Mouse (Mus musculus): ENCODE results near the gene Rpn1.

Rpn1 gene

DNA sequence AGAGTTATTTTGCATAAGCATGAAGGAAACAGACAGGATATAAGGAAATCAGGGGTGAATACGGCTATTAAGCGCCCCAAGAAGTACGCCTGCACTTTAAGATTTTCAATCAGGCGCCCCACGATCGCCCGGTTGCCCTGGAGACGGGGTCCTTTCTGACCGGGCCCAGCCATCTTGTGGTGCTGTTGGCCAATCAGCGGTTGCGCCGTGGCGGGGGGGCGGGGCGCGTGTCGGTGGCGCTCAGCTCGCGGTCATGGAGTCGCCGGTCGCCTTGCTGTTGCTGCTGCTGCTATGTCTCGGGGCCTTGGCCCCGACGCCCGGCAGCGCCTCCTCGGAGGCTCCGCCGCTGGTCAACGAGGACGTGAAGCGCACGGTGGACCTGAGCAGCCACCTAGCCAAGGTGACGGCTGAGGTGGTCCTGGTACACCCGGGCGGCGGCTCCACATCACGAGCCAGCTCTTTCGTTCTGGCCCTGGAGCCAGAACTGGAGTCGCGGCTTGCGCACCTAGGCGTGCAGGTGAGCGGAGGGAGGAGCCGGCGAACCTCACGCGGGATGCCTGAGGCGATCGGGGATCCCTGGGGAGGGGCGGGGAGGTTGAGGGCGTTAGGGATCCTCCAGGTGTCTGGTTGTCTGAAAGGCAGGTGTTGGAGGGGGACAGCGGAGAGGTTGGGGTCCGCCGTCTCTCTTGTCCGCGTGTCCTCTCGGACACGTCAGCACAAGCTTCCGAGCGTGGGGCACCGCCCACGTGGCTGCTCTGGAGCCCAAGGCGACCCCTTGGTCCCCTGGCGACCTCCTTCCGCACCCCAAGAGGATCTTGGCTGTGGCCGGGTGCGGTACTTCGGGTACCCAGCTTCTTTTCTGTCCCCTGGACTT is at the start of gene Rpn1:
TSS of gene Rpn1 (plus strand) at position 205 of the 874 bp plus-strand sequence.
- in situ Hi-C loops (cut with MboI; ENCODE audit: unreplicated experiment in 2 of 2) = no loop called here

DNA sequence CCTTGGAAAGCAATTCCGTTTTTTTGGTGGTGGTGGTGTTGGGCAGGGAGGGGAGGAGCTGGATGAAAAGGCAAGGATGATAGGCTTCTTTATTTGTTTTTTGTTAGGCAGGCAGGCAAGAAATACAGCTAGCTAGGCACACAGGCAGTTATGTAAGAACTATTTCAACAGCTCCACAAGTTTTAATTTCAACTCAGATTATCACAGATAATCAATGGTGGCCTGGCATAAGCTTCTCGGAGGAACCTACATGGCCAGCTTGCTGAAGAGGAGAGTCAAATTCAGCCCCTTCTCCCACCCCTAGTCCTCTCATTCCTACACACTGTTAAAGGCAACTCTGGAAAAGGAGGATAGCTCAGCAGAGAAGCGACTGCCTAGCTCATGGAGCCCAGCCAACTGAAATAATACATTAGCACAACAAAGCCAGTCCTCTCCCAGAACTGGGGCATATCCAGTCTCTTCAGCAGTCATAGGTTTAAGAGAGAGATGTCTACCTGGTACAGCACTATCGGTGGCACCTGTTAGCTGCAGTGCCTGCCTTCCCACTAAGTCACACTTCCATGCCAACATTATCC is 46.7 kb upstream of the Rpn1 start:
- in situ Hi-C loops (cut with MboI; ENCODE audit: unreplicated experiment in 2 of 2) = no loop called here

DNA sequence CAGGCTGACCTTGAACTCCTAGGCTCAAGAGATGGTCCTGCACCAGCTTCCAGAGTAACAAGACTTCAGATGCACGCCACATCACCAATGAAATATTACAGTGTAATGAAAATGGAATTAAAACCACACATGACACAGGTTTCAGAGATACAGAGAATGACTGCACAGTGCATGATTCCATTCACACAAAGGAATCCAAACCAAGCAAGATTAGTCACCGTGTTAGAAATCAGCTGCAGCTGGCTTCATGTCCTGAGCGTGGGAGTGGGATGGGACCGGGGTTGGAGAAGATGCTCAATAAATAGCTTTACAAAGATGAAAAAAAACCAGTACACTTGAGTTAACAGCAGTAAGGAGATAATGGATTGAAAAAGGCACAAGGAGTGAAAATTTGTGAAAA is 44.9 kb upstream of the Rpn1 start:
- in situ Hi-C loops (cut with MboI; ENCODE audit: unreplicated experiment in 2 of 2) = no loop called here

DNA sequence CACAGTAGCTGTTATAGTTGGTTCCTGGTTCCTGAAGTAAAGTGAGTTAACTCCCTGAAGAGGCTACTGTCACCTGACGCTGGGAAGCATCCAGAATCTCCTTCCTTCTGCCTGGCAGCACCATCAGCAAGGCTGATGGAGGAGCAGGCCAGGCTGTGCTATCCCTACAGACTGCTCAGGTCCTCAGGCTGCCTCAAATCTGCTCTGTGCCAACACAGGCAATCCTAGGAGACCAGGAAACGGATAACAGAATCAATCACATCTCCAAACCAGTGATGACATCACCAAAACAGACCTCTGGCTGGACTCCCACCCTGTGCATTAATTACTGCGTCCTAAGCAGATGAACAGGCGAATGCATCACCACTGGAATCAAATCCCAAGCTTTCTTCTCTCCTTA is 43.1 kb upstream of the Rpn1 start:
- in situ Hi-C loops (cut with MboI; ENCODE audit: unreplicated experiment in 2 of 2) = no loop called here

DNA sequence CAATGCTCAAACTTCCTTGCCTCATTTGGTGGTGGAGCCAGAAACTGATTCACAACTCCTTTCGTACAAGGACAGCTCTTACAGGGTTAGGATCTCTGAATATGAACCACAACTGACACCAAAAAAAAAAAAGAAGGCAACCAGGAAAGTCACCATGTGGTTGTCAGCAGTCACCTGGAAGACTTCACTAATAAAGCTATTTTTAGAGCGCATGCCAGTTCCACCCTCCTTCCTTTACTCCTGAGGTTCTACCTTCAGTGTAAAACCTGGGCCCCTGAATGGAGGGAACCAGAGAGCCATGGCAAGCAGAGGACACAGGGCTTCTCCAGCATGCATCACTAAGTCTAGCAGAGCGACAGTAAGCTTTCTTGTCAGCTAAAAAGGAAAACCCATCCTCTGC is 41.9 kb upstream of the Rpn1 start:
- in situ Hi-C loops (cut with MboI; ENCODE audit: unreplicated experiment in 2 of 2) = no loop called here

DNA sequence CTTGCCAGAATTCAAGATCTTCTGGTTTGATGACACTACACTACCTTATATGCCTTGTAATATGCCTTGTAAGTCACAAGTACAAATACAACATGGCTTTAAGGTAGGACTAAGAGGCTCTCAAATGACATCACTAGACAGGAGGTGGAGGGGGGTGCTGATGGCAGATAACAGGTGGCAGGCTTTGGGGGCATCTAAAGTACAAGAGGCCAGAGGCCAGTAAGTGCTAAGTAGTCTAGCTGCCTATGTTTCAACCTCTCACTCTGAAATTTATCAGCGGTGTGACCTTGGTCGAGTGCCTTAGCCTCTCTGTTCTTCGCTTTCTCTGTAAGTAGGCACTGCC is 40.1 kb upstream of the Rpn1 start:
- in situ Hi-C loops (cut with MboI; ENCODE audit: unreplicated experiment in 2 of 2) = no loop called here

DNA sequence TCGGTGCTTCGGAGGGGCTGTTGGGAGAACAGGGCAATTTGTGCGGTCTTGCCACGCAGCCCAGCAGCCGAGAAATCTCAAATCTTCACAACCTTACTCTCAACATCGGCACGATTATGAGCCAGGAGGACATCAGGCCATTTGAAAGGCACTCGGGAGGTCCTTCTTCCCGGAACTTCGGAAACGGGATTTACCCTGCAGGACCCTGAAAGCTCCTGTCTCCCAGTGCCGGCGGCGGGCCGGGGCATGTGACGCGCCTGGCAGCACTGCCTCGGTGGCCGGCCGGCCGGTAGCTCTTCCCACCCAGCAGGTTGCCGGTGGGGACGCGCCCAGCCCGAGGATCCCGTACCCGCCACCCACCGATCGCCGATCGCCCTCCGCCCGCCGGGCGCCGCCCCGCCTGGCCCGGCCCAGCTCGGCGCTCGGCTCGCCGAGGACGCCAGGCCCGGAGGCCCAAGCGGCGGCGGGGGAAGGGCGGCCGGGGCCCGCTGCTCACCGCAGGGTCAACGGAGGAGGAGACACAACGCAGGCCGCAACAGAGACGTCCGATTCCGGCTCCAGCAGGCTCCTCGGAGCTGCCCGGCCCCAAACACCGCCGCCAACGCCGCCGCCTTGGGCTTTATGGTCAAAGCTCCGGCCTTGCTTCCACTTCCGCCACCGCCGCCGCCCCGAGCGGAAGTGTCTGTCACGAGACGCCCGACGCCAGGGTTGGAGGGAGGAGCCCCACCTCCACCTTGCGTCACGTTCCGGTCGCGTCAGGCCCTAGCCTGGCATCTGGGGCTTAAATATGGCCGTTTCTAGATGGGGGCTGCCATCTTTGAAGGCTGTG is 39.5 kb upstream of the Rpn1 start, which contains the start of gene Rab7:
TSS of gene Rab7 (minus strand) at position 694 of the 829 bp plus-strand sequence.
- in situ Hi-C loops (cut with MboI; ENCODE audit: unreplicated experiment in 2 of 2) = no loop called here

DNA sequence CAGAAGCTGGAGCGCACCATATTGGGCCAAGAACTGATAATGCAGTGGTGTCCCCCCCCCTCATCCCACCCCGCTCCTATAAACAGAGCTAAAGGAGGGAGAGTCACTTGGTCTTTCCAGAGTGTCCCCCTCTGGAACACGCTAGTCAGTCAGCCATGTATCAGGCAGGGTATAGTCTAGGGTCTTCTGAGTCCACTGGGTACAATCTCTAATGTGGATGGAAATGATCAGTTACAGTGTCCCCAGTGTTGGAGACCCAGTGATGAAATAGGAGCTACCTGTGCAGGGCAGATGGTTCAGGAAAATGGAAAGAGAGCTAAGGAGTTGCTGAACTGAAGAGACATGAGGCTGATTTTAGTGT is 38.9 kb upstream of the Rpn1 start:
- in situ Hi-C loops (cut with MboI; ENCODE audit: unreplicated experiment in 2 of 2) = no loop called here

DNA sequence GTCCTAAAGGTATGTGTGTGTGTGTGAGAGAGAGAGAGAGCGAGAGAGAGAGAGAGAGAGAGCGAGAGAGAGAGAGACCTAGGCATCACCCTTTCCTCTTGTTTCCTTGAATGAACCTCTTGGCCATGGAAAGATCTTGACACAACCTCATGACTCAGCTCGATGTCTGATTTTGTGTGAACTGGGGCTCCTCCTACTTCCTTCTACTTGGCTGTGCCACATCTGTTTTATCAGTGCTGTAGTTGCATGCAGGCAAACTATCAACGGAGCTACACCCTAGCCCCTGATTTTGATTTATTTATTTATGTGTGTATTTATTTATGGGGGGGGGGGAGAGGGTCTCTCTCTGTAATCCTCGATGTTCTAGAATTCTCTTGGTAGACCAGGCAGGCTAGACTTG is 36.4 kb upstream of the Rpn1 start:
- in situ Hi-C loops (cut with MboI; ENCODE audit: unreplicated experiment in 2 of 2) = no loop called here

DNA sequence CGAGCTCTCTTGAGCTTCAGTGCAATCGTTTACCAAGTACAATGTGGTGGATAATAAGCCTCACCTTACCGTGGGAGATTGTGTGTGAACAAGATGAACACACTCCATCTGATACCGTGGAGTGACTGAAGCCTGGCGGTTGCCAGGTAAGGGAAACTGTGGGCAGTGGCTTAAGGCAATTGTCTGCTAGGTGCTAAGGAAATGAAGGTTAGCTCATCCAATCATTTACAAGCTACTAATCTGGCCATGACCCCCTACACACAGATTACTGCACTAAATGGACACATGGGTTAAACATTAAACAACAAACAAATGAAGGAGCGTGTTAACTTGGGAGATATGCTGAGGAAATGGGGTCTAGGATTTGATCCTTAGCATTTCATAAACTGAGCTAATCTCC is 35.3 kb upstream of the Rpn1 start:
- in situ Hi-C loops (cut with MboI; ENCODE audit: unreplicated experiment in 2 of 2) = no loop called here

DNA sequence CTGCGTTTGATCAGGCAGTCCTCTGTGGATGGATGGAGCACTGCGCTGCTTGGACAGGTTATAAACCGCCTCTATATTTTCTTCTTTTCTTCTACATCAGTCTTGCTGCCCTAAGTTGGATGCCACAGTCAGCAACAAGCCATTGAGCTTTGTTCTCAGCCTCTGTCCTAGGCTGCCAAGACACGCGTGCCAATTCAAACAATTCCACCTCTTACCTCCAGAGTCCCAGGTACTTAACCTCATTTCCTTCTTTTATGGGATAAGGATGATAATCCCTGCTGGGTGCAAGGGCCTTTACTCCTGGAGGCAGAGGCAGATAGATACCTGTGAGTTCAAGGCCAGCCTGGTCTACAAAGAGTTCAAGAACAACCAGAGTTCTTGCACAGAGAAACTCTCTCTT is 33.1 kb upstream of the Rpn1 start:
- in situ Hi-C loops (cut with MboI; ENCODE audit: unreplicated experiment in 2 of 2) = no loop called here

DNA sequence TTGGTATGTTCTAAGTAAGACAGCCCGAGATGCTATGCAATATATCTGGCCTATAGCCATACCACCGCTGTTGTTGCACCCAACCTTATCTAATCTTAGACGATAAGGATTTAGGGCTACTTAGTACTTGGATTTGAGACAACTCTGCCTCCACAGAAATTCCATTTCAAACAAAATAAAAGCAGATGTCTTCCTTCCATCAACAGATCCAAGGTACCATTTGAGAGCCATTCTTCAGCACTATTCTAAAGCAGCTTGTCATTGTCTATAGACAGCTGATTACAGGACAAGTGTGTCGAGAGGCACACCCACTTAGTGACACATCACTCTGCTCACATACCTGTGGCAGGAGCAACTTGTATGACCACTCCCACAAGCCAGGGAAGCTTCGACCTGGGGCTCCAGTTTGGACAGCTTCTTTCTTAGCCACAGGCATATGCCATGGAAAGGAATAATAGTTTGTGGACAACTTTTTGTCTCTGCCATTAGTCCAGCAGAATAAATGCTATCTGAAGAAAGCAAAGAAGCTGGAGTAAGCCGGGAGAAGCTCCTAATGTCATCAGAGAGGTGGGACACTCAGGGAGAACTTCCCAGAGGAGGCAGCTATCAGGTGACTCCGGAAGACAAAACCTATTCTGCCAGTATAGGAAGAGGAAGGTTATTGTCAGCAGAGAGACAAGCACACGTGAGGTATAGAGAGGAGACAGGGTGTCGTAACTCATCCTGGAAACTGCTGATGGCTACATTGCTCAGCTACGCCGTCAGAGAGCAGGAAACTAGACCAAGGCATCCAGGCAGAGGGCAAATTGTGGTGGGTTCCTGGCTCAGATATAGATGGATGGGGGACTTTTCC is 30.8 kb upstream of the Rpn1 start:
- in situ Hi-C loops (cut with MboI; ENCODE audit: unreplicated experiment in 2 of 2) = no loop called here

DNA sequence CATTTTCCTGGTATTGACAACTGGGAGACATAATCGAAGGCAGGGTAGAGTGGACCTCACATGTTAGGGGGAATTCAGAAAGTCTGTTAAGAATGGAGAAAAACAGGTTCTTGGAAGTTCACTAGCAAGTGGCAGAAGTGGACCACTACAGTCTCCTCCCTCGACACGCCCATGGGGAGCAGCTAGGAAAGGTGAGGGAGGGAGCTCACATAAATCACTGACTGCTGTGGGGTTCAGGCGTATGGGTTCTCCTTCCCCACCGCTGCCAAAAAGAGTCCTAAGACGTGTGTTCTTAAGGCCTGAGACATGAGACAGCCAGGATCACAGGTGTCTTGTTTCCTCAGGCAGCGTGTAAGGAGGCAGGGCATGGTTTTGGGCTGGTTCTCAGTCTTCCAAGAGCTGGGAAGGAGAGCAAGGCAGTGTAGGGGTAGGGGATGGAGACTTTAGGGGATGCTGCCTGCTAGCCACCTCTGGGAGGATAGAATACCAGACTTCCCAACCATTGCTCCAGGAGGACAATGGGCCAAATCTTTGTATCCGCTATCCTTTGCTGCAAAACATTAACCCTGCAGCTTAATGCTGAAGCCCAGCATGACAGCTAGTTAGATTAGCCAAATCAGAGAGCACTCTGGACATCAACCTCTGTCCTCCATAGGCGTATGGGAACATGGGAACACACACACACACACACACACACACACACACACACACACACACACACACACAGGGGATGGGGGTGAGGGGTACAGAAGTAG is 30.0 kb upstream of the Rpn1 start:
- in situ Hi-C loops (cut with MboI; ENCODE audit: unreplicated experiment in 2 of 2) = no loop called here

DNA sequence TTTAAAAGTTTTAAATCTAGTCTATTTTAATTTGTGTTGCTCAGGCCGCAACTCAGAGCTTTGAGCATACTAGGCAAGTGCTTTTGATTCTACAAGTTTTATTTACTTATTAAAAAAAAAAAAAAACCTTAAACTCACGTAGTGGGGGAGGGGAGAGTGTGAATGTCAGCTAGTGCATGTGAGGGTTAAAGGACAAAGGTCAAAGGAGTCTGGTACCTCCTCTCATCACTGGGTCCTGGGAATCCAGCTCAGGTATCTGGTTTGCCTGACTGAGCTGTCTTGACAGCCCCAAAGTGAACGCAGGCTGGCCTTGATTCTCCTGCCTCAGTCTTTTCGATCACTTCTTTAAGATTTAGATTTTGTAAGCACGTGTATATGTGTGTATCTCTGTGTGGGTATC is 28.6 kb upstream of the Rpn1 start:
- in situ Hi-C loops (cut with MboI; ENCODE audit: unreplicated experiment in 2 of 2) = no loop called here

DNA sequence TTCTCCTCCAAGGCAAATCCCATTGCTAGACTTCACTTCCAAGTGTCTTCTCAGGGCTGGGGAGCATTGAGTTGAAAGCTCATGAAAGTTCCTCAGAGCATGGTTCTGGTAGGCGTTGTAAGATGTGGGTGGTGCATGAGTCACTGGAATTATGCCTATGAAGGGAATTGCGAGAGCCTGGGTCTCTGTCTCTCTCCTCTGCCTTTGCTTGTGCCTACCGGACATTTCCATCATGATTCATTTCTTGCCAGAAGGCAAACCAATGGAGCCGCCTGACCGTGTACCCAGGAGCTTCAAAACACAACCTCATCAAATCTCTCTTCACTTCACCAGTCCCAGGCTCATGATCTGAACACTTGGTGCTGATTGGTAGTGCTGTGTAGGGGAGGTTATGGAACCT is 27.4 kb upstream of the Rpn1 start:
- in situ Hi-C loops (cut with MboI; ENCODE audit: unreplicated experiment in 2 of 2) = no loop called here

DNA sequence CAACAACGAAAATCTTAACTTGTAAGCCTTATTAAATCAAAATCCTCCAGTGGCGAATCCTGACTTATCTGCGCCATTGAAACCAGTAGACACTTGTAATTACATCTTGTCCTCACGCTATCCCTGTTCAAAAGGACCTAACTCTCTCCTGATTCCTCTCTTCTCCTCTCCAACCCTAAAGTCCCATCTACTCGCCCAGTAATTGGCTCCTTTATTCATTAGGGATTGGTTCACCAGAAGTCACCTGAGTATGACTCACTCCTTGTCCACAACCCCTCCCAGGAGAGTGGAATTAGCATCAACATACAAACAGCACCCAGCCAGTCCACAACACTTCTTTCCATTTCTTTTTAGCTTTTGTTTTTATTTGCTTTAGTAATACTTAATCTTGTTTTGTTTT is 24.4 kb upstream of the Rpn1 start:
- in situ Hi-C loops (cut with MboI; ENCODE audit: unreplicated experiment in 2 of 2) = no loop called here

DNA sequence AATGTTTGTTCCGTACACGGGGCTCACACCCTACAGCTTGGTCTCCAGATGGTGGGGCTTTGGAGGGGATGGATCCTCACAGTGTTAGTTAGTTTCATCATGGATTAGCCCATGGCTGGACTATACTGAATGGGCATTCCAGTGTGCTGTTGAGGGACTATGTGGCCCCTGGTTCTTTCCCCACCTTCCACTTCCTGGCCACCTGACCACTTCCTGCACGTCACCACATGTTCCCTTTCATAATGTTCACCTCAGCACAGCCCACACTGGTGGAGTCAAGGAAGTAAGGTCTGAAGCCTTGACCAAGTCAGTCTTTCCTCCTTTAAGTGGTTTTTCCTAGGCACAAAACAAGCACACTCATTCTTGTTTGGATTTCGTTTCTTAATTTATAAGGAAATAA is 23.7 kb upstream of the Rpn1 start:
- in situ Hi-C loops (cut with MboI; ENCODE audit: unreplicated experiment in 2 of 2) = no loop called here

DNA sequence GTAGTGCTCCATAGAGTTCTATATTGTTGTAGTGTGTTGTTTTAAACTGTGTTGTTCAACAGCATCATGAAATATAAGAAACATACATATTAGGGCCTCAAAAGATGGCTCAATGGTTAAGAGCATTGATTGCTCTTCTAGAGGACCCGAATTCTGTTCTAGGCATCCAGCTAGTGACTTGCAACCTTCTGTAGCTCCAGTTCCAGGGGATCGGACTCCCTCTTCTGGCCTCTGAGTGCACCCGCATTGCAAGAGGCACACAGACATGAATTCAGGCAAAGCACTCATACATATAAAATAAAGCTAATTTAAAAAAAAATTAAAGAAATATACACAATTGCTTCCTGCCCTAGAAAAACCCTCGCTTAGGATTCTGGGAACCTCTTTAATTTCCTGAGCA is 22.9 kb upstream of the Rpn1 start:
- in situ Hi-C loops (cut with MboI; ENCODE audit: unreplicated experiment in 2 of 2) = no loop called here

DNA sequence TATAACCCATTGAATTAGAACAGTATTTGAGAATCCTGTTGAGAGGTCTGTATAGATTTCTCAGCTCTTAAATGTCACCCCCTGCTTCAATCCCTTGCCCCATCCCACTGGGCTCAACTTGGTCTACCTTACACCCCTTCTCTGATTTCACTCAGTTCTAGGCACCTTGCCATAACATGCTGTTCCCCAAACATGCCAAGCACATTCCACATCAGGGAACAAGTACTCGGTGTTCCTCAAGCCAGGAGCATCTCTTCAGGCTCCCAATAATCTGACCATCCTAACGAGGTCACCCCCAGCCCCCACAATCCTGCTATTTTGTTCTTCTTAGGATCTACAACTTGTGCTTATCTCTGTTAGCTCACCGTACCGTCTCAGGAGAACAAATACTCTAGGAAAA is 21.9 kb upstream of the Rpn1 start:
- in situ Hi-C loops (cut with MboI; ENCODE audit: unreplicated experiment in 2 of 2) = no loop called here

DNA sequence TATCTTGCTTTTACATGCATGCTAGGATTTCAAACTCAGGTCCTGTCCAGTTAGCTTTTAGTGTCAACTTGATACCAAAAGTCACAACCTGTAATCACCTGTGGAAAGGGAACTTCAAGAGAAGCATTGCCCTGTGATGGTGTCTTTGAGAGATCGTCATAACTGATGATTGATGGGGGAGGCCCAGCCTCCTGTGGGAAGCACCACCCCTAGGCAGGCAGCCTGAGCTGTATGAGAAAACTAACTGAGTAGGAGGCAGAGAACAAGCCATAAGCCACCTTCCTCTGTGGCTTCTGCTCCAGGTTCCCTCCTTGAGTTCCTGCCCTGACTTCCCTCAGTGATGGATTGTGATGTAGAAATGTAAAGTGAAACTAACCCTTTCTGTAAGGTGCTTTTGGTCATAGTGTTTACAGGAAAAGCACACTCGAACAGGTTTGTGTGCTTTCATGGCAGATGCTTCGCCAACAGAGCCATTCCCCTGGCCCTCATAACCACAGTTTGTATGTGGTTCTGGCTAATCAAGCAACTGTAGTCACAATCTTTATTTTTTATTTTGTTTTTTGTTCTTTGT is 20.1 kb upstream of the Rpn1 start:
- in situ Hi-C loops (cut with MboI; ENCODE audit: unreplicated experiment in 2 of 2) = no loop called here
